Mouse (Mus musculus): ENCODE measurements around the gene Npas4.

GRCm38 (mm10) chr19:4945540-4945939, 44.6 kb downstream of the Npas4 start:
- TF ChIP-seq ZNF384 (IDR thresholded peaks at IDR 0.05; ENCODE audit: low read depth, low read length) (no peak), ZC3H11A (IDR thresholded peaks at IDR 0.05; ENCODE audit: borderline replicate concordance, low read depth, low read length) (no peak), MAFK (IDR thresholded peaks at IDR 0.05; ENCODE audit: insufficient read depth, low read depth, low read length) (no peak), HCFC1 (IDR thresholded peaks at IDR 0.05; ENCODE audit: borderline replicate concordance, insufficient read depth, low read length) (no peak)

All from ES-E14 (cell line).